Mouse (Mus musculus): Measurements from ENCODE around the gene Gm10447. TPM values are rescaled to one million over a fixed set of nuclear protein-coding genes. Genes with fewer than 3 reads are reported as not detected.

The Gm10447 gene
- polyA plus RNA-seq, 1 experiment from 2014 or later = 0.19 TPM

DNA sequence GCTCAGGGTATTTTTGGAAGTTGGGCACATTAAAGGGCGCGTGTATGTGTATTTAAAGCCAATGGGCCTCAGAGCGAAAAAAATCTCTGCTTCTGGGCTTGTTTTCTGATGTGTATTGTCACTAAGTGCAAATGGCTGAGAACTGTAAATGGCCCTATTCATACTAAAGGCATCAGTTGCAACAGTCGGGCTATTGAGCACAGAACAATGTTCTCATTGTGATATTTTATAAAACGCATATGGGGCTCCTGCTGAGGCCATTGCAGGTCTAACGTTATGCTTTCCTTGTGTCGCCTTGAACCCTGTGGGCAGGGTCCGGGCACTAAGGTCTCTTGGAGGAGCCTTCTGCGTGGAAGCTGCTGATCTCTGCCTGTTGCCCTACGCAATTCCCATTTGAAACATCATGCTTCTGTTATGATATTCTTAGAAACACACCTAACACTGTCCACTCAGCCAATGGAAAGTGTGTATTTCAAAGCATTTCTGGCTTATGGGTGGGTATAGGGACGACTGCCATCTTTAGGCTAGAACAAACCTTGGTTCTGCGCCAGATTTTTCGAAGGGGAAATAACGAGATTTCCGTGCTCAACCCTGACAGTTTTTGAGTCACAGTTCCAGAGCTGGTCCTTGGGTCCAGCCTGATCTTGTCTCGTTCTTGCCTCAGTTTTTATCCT lies 12.5 kb upstream of the Gm10447 start:
- ATAC-seq (ENCODE audit: low FRiP score) (no peak), DNase-seq (ENCODE audit: low spot score) (no peak)
- H3K4me2 ChIP-seq (replicated peaks; ENCODE audit: low read depth, low read length) = no peak overlapping the region; the same call in 1 of the 2 replicates
- peaks cover 6% of the 10 kb centered on the region; the same call in 1 of the 2 replicates for H3K4me1 ChIP-seq (replicated peaks; ENCODE audit: control insufficient read depth, insufficient read depth, low read length)
- no peaks in the 10 kb centered on the region for H3K36me3 ChIP-seq (ENCODE audit: control insufficient read depth, insufficient read depth, low read length)
- H3K27me3 ChIP-seq (ENCODE audit: control insufficient read depth, insufficient read depth, low read length) = peaks cover 46% of the 10 kb centered on the region
- H3K9ac ChIP-seq (ENCODE audit: low read depth, low read length) = no peak overlapping the region
- H3K27ac ChIP-seq (ENCODE audit: low read depth, low read length) = no peak overlapping the region
- 40% methylated on average over 16 of the region's 16 CpGs for WGBS
- no peaks in the 10 kb centered on the region for H3K9me3 ChIP-seq (ENCODE audit: control insufficient read depth, low read length)
- no peak overlapping the region for H3K4me3 ChIP-seq (ENCODE audit: low read depth, low read length)

DNA sequence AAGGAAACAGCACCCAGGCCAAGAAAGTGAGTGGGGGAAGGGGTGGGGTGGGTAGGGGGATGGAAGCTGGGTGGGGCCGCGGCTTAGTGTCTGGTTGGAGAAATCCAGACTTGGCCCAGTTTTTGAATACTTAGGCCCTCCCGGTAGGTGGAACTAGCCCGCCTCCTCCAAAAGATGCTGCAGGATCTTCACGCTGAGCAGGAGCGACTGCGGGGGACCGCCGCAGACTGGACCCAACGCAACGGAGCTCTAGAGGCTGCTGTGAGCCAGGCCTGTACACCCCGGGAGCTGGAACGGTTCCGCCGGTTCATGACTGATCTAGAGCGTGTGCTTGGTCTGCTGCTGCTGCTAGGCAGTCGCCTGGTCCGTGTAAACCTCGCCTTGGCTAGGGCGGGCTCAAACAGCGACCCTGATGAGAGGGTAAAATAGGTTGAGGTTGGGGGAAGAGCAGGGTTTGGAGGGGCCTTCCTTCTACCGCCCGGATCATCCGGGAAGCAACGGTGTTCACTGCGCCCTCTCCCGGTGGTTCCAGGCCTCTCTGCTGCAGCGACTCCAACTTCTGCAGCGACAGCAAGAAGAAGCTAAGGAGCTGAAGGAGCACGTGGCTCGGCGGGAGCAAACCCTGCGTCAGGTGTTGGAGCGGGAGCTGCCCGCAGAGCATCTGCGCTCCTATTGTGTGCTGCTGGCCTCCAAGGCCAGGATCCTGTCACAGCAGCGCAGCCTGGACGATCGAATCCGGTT lies 9.5 kb upstream of the Gm10447 start:
- no peak overlapping the region for H3K27ac ChIP-seq (ENCODE audit: low read depth, low read length)
- ATAC-seq (ENCODE audit: low FRiP score) = peak; percentile 21; the same call in 1 of the 2 replicates

DNA sequence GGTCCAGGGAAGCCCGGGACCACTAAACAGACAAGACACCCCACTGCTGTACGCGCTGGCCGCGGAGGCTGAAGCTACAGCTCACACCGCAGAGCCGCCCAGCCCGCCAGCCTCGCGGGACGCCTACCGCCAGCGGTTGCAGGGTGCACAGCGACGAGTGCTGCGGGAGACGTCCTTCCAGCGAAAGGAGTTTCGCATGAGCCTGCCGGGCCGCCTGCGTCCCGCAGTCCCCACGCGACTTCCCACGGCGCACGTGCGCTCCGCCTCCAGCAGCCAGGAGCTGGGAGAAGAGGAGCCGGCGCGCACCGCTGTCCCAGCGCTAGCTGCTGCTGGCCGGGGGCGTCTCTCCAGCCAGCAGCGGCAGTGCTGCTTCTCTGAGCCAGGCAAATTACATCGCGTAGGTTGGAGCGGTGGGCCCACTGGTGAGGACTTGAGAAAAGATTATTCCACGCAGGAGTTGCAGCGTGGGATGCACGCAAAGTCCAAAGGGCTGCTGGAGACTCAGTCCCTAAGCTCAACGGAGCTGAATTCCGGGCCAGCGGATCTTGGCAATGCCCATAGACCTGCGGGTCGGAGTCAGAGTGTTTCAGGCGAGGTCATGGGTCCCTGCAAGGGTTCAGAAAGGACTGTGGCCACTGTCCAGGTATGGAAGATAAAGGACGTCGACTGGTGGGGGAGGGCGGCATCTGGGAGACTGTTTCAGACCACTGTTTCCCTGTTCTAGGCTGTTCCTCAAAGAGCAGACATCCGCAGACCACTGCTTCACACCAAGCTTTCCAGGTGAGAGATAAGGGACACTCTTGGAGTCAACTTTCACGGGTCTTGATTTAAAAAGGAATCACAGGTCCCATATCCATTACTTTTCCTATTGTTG lies 6.9 kb upstream of the Gm10447 start:
- Histone ChIP-seq H3K36me3 (ENCODE audit: control insufficient read depth, insufficient read depth, low read length) (no peaks in the 10 kb centered on the region), H3K4me3 (ENCODE audit: low read depth, low read length) (peak overlapping the region; percentile 38), H3K9me3 (ENCODE audit: control insufficient read depth, low read length) (no peaks in the 10 kb centered on the region), H3K27me3 (ENCODE audit: control insufficient read depth, insufficient read depth, low read length) (peaks cover 64% of the 10 kb centered on the region), H3K27ac (ENCODE audit: low read depth, low read length) (no peak overlapping the region), H3K4me1 (replicated peaks; ENCODE audit: control insufficient read depth, insufficient read depth, low read length) (peaks cover 4% of the 10 kb centered on the region), H3K9ac (ENCODE audit: low read depth, low read length) (peak overlapping the region; percentile 27; the same call in 1 of the 2 replicates), H3K4me2 (replicated peaks; ENCODE audit: low read depth, low read length) (peak overlapping the region; percentile 78)
- ATAC-seq (ENCODE audit: low FRiP score) (no peak), DNase-seq (ENCODE audit: low spot score) (peak; percentile 60)
- WGBS = 6% methylated on average over 55 of the region's 55 CpGs

More for the DNA sequence above, 9.5 kb upstream of the Gm10447 start:
- peak overlapping the region; percentile 40 for H3K4me2 ChIP-seq (replicated peaks; ENCODE audit: low read depth, low read length)
- H3K4me3 ChIP-seq (ENCODE audit: low read depth, low read length) = peak overlapping the region; percentile 25
- no peaks in the 10 kb centered on the region for H3K36me3 ChIP-seq (ENCODE audit: control insufficient read depth, insufficient read depth, low read length)
- H3K27me3 ChIP-seq (ENCODE audit: control insufficient read depth, insufficient read depth, low read length) = peaks cover 66% of the 10 kb centered on the region
- WGBS = 3% methylated on average over 40 of the region's 40 CpGs
- H3K4me1 ChIP-seq (replicated peaks; ENCODE audit: control insufficient read depth, insufficient read depth, low read length) = peaks cover 10% of the 10 kb centered on the region
- peak; percentile 89 for DNase-seq (ENCODE audit: low spot score)
- no peaks in the 10 kb centered on the region for H3K9me3 ChIP-seq (ENCODE audit: control insufficient read depth, low read length)
- peak overlapping the region; percentile 56 for H3K9ac ChIP-seq (ENCODE audit: low read depth, low read length)

DNA sequence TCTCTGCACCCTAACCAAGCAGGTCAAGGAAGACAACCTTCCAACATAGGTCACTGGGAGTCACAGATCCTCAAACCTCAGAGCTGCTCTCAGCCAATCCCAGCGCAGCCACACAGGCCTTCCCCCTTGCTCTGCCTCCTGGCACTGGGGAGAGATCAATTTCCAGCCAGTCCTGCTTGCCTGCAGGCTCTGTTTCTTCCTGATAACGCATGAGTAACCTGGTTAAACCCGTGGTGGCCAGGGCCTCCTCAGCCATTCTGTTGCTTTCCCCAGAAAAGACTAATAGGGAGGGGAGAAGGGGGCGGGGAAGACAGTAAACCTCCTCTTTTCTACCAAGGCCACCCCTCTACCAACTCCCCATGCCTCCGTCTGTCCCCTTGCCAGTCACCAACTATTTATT lies 4.8 kb upstream of the Gm10447 start:
- H3K4me3 ChIP-seq (ENCODE audit: low read depth, low read length) = no peak overlapping the region
- no peak for ATAC-seq (ENCODE audit: low FRiP score)
- H3K9ac ChIP-seq (ENCODE audit: low read depth, low read length) = no peak overlapping the region

GRCm38 (mm10) chr11:53460192-53460591 lies 3.3 kb upstream of the Gm10447 start:
- H3K4me2 ChIP-seq (replicated peaks; ENCODE audit: low read depth, low read length) = no peak overlapping the region
- peaks cover 4% of the 10 kb centered on the region for H3K4me1 ChIP-seq (replicated peaks; ENCODE audit: control insufficient read depth, insufficient read depth, low read length)
- H3K9me3 ChIP-seq (ENCODE audit: control insufficient read depth, low read length) = no peaks in the 10 kb centered on the region
- H3K27me3 ChIP-seq (ENCODE audit: control insufficient read depth, insufficient read depth, low read length) = peaks cover 63% of the 10 kb centered on the region
- H3K36me3 ChIP-seq (ENCODE audit: control insufficient read depth, insufficient read depth, low read length) = no peaks in the 10 kb centered on the region
- 80% methylated on average over 3 of the region's 3 CpGs for WGBS
- ATAC-seq (ENCODE audit: low FRiP score) (no peak), DNase-seq (ENCODE audit: low spot score) (no peak)
- no peak overlapping the region for H3K27ac ChIP-seq (ENCODE audit: low read depth, low read length)
- no peak overlapping the region for H3K9ac ChIP-seq (ENCODE audit: low read depth, low read length)
- H3K4me3 ChIP-seq (ENCODE audit: low read depth, low read length) = no peak overlapping the region

More for the DNA sequence above, 4.8 kb upstream of the Gm10447 start:
- H3K27ac ChIP-seq (ENCODE audit: low read depth, low read length) = no peak overlapping the region
- DNase-seq (ENCODE audit: low spot score) = no peak
- H3K4me2 ChIP-seq (replicated peaks; ENCODE audit: low read depth, low read length) = no peak overlapping the region
- H3K4me1 ChIP-seq (replicated peaks; ENCODE audit: control insufficient read depth, insufficient read depth, low read length) = peaks cover 4% of the 10 kb centered on the region
- WGBS = 21% methylated on average over 5 of the region's 5 CpGs
- H3K36me3 ChIP-seq (ENCODE audit: control insufficient read depth, insufficient read depth, low read length) = no peaks in the 10 kb centered on the region
- peaks cover 74% of the 10 kb centered on the region for H3K27me3 ChIP-seq (ENCODE audit: control insufficient read depth, insufficient read depth, low read length)
- no peaks in the 10 kb centered on the region for H3K9me3 ChIP-seq (ENCODE audit: control insufficient read depth, low read length)

DNA sequence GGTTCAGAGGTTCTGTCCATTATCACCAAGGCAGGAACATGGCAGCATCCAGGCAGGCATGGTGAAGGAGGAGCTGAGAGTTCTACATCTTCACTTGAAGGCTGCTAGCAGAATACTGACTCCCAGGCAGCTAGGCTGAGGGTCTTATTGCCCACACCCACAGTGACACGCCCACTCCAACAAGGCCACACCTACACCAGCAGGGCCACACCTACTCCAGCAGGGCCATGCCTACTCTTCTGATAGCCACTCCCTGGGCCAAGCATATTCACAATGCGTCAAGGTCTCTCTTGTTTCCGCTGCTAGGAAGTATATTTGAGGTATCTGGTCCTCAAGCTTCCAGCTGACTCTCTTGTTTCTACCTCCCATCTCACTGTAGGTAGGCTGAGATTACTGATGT lies 2.1 kb upstream of the Gm10447 start:
- Histone ChIP-seq H3K36me3 (ENCODE audit: control insufficient read depth, insufficient read depth, low read length) (no peaks in the 10 kb centered on the region), H3K9ac (ENCODE audit: low read depth, low read length) (no peak overlapping the region), H3K4me3 (ENCODE audit: low read depth, low read length) (no peak overlapping the region), H3K27ac (ENCODE audit: low read depth, low read length) (no peak overlapping the region), H3K4me2 (replicated peaks; ENCODE audit: low read depth, low read length) (no peak overlapping the region), H3K9me3 (ENCODE audit: control insufficient read depth, low read length) (no peaks in the 10 kb centered on the region), H3K27me3 (ENCODE audit: control insufficient read depth, insufficient read depth, low read length) (peaks cover 52% of the 10 kb centered on the region), H3K4me1 (replicated peaks; ENCODE audit: control insufficient read depth, insufficient read depth, low read length) (peaks cover 4% of the 10 kb centered on the region)
- DNase-seq (ENCODE audit: low spot score) = no peak
- ATAC-seq (ENCODE audit: low FRiP score) = no peak
- WGBS = 63% methylated on average over 3 of the region's 3 CpGs

- Histone ChIP-seq H3K9me3 (ENCODE audit: control insufficient read depth, low read length) (no peaks in the 10 kb centered on the region), H3K27ac (ENCODE audit: low read depth, low read length) (no peak overlapping the region), H3K9ac (ENCODE audit: low read depth, low read length) (peak overlapping the region; percentile 53), H3K27me3 (ENCODE audit: control insufficient read depth, insufficient read depth, low read length) (peaks cover 36% of the 10 kb centered on the region), H3K4me1 (replicated peaks; ENCODE audit: control insufficient read depth, insufficient read depth, low read length) (no peaks in the 10 kb centered on the region), H3K36me3 (ENCODE audit: control insufficient read depth, insufficient read depth, low read length) (no peaks in the 10 kb centered on the region), H3K4me2 (replicated peaks; ENCODE audit: low read depth, low read length) (peak overlapping the region; percentile 86), H3K4me3 (ENCODE audit: low read depth, low read length) (peak overlapping the region; percentile 38)
- WGBS = 9% methylated on average over 24 of the region's 29 CpGs
- DNase-seq (ENCODE audit: low spot score) (peak; percentile 44), ATAC-seq (ENCODE audit: low FRiP score) (no peak)
Observed at GRCm38 (mm10) chr11:53457372-53457954, 553 bp upstream of the Gm10447 start.

DNA sequence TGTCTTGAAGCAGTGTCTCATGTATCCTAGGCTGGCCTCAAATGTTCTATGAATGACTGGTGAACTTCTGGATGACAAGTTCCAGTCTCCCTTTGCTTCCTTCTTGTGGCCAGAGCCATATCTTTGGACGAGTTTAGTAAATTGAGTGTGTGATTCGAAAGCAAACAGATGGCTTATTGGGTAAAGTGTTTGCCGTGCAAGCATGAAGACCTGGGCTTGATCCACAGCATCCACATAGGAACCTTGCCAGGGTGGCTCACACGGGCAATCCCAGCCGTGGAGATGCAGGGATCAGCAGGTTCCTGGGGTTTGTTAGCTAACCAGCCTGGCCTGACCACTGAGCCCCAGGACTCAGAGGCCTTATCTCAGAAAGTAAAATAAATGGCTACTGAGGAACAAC lies 3.9 kb downstream of the Gm10447 start:
- Histone ChIP-seq H3K4me2 (replicated peaks; ENCODE audit: low read depth, low read length) (no peak overlapping the region), H3K4me1 (replicated peaks; ENCODE audit: control insufficient read depth, insufficient read depth, low read length) (no peaks in the 10 kb centered on the region), H3K9me3 (ENCODE audit: control insufficient read depth, low read length) (no peaks in the 10 kb centered on the region), H3K27me3 (ENCODE audit: control insufficient read depth, insufficient read depth, low read length) (peaks cover 16% of the 10 kb centered on the region), H3K4me3 (ENCODE audit: low read depth, low read length) (no peak overlapping the region), H3K27ac (ENCODE audit: low read depth, low read length) (no peak overlapping the region), H3K36me3 (ENCODE audit: control insufficient read depth, insufficient read depth, low read length) (no peaks in the 10 kb centered on the region), H3K9ac (ENCODE audit: low read depth, low read length) (no peak overlapping the region)
- ATAC-seq (ENCODE audit: low FRiP score) = no peak
- no peak for DNase-seq (ENCODE audit: low spot score)
- WGBS = 93% methylated on average over 5 of the region's 5 CpGs

Measured in hindbrain, embryonic 11.5 days (tissue).